Mouse (Mus musculus): Measurements from ENCODE around the gene St8sia1.
A peak's percentile ranks its signal among the peaks of the same experiment; 100 is the strongest.

The St8sia1 gene

DNA sequence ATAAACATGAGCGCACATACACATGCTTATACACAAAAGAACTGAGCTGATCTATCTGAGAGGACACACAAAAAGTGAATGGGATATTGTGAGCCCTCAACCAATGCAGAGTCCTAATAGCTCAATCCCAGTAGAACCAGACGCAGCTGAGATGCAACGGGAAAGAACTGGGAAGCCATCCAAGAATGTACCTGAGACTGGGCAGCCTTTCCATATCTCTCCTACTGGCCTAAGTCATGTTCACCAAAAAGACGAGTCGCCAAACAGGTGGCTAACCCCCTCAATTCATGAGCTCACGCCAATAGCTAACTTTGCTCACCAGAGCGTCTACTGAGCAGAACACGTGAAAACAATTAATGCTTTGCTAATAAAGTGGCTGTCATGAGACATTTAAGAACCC, 20.8 kb downstream of the St8sia1 start:
- DNase-seq = no peak

DNA sequence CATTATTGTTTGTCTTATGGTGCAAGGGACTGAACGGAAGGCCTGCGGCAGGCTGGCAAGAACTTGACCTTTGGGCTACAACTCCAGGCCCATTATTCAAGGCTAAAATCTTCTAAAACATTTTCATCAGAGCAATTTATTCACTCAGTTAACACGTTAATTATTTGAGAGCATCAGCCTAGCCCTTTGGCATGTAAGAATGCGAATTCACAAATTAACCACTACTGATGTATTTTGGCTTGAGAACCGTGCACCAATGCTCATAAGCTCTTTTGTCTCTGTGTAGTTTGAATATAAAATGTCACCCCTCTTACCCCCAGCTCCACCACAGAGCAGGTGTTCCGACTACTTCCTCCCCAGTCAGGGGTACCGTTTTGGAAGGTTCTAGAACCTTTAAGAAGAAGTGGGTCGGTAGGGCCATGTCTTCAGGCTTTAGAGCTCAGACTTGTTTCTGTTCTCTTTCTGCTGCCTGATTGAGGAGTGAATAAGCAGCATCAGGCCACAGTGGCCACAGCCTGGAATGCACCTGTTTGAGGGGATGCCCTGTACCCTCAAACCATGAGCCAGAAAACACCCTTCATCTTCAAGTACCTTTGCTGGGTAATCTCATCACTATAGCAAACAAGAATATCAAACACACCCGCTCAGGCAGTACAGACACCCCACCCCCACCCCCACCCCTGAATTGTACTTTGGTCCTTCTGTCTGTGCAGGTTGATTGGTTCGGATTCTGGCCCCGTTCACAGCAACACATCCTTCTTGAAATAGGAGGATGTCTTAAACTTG, 22.5 kb downstream of the St8sia1 start:
- no peak for DNase-seq

DNA sequence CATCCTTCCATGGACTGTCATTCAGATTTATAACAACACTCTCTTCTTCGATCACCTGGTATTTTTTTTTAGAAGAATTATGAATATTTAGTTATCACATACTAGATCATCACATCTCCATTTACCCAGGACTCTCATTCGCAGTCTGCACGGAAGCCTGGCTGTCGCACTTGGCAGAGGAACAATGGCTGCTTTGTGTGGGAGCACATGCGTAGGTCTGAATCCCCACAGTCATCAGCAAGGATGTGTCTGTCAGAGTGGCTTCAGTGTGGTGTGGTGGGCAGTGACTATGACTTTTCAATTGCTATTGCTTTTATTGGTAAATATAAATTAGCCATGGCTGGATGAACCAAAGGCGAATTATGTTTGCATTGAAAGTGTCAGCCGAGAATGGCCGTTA, 23.2 kb downstream of the St8sia1 start:
- peak; percentile 26 for DNase-seq

DNA sequence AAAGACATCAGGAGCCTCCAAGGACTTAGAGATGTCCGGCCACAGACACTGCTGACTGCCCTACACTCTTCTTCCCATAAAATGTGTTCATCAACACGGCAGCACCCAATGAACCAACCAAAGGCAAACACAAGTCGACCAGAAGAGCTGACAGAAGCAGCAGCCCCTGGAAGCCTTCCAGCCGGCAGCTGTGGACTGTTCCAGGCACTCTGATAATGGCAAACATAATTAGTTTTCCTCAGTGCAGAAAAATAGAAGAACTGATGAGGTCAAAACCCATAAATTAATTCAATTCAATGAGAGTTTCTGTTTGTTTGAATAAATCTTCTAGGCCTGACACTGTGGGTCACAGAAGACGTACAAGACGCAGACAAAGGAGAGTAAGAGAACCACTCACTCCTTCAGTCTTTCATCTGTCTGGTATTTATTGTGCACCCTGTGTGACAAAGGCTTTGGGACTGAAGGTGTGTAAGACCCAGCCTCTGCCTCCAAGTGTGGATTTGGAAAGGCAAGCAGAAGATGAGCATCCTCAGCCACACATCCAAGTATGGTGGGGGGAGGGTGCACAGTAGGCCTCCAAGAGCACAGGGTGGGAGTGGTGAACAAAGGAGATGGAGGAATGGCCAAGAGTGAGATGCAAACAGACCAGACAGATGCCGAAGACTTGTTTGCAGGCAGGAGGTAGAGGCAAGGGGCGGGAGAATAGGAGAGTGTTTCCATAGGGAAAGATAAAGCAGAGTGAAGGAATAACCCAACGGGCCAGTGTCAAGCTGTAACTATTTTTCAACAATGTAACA, 25.5 kb downstream of the St8sia1 start:
- no peak for DNase-seq

DNA sequence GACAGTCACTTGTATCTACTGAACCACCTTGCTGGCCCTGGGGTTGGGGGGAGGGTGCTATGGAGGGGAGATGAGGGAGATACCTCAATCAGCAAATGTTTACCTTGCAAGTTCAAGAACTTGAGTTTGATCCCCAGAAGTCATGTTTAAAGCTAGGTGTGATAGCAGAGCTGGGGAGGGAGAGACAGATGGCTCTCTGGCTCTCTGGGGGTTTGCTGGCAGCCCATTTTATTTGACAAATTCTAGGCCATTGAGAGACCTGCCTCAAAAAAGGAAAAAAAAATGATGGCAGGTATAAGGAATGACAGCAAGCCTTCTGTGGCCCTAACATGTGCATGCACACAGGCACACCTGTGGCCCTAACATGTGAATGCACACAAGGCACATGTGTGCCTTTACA, 26.2 kb downstream of the St8sia1 start:
- DNase-seq = no peak

DNA sequence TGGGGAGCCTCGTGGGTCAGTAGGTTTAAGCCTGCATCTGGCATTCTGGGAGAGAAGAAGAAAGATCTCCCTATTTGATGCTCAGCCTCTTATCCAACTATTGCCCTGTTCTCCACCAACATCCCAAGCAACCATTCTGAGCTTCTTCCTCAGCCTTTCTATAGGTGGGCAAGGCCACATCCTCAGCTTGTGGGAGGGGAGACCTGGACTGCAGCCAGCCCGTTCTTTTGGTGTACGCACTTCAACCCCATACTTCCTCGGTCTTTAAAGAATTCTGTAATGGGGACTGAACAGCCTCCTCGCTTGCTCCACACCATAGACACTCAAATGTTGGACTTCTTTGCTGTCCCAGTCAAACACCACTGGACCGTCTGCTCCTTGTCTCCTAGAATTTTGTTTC, 31.7 kb downstream of the St8sia1 start:
- DNase-seq = no peak

DNA sequence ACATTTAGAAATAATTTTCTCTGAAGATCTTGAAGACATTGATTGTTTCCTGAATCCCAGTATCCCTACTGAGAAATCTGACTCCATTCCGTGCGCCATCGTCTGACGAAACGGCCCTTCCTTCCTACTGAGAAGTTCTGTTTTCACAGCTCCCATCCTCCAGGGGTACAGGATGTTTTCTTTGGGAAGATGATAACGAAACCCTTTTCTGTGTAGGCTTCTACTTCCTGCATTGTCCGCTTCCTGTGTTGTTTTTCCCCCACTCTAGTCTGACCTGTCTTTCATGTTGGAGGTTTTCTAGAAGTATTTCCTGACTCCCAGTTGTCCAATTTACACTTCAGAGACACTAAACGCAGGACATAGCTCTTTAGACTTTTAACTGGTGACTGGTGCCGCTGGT, 32.1 kb downstream of the St8sia1 start:
- no peak for DNase-seq

DNA sequence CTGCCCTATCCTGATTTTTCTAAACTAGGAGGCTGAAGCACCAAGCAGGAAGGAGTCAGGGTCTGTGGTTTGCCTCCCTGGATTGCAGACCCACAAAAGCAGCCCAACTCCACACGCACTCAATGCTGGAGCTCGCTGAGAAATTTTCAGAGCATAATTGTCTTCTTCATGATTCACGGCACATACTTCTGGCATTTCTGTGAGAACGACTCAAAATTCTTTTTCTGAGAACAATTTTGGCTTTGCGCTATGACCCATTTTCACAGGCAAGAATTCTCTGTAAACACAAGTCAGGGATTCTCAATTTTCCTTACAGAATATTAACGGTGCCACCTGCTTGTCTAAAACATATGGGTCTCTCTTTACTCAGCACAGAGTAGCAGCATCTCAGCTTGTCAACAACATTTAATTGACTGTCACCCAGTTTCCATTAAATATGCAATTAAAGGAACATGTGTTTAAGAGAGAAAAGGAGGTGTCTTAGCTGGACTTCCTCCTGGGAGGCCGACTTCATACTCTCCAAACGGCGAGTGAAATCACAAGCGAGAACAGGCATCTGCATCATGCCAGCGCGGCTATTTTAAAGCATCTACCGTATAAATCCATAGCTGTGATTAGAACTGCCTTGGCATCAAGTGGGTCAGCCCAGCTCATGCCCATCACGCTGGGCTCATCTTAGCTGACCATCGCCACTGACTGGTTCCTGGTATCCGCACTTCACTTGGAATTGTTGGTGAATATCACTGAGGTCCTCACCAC, 35.5 kb downstream of the St8sia1 start:
- no peak for DNase-seq

DNA sequence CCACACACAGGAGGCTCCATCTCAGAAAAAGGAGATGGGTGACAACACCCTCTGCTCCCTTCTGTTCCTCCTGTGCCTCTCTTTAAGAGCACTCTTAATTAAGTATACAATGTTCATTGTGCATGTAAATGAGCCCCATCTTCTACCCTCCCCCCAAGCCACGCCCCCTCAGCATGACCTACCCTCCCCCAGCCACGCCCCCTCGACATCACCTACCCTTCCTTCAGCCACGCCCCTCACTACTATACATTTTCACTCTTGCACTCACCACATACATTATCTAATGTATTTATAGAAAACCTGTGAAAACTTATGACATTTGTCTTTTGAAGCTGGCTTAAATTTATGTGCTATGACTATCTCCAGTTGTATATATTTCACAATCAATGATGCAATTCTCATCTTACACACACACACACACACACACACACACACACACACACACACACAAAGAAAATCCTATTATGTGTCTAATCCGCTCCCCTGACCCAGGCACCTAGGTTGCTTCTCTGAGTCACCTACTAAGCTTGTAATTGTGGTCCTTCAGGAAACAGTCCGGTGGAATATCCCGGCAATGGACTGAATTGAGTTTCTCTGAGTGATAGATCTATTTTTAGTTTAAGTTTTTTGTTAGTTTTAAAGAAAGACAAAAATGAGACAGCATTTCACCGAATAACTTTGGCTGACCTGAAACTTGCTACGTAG, 37.2 kb downstream of the St8sia1 start:
- DNase-seq = no peak

DNA sequence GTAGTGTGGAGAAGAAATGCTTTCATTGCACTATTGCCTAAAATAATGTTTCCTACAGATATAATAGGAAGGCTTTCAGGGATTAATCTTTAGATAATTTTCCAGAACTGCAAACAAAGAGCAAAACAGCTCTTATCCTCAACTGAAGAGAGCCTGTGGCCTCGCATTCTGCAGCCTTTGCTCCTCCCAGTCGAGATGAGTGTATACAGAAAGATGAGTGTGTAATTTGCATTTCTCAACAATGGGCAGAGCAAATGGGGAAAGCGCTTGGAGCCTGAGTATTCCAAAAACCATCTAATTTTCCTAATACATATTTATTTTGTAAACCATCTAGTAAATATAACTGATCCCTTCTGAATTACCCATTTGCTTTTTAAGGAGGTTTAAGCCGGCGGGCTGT, 38.3 kb downstream of the St8sia1 start:
- DNase-seq = no peak

DNA sequence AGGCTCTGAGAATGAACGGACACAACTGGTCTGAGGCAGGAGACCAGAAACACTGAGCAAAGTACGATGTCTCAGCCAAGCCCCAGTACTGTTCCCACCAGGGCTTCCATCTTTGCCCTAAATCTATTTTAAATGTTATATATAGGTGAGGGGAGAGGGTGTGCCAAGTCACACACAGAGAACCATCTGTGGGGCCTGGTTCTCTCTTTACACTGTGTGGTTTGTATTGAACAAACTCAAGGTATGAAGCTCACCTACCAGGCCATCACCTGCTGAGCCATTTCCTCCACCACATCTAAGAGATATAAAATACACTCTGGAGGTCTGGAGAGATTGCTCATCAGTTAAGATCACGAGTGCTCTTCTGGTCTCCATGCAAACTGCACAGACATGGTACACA, 38.9 kb downstream of the St8sia1 start:
- no peak for DNase-seq

DNA sequence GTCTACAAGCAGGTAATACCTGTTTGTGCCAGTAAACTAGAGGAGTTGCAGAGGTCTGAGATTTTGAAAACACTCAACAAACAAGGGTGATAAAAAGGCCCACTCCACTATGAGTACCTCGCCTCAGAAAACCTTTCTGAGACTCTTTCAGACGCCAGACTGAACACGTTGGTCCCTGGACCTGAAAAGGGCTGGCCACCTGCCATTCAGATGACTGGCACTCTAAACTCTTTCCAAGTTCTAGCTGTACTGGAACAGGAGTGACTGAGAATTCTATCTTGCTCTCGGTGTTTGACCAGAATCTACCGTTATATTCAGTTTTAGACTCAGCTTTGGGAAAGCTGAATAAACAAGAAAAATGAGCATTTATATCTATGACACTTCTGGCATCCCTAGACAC, 43.4 kb downstream of the St8sia1 start:
- DNase-seq = no peak

DNA sequence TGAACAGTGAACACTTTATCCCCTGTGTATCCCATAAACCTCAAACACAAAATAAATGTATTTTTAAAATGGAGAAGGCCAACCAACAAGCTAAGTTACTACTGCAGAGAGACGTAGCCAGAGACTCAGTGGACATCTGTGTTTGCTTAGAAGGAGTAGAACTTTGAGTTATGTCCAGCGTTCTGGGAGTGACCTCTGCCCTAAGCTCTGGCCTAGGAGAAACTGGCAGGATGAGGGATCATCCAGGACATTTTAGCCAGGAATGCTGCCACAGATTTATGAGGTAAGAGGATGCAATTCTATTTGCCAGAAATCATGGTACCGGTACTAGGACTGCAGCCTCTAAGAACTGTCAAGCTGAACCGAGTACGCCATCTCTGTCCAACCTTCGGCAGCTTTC, 45.6 kb downstream of the St8sia1 start:
- DNase-seq = no peak

DNA sequence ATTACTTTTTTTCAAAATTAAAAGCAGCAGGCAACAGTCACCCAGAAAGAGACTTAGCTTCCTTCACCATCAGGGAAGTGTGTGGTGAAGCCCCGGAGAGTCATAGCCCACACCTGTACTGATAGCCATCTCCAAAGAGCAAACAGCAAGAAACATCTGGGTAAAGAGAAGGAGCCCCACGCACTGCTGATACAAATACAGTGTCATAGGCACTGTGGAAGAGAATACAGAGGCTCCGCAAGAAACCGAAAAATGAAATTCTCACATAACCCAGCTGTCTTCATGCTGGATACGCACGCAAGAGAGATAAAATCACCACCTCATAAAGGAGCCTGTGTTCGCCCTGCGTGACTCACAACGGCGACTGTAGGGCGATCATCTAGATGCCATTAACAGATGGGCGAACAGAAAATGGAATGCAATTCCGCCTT, 46.8 kb downstream of the St8sia1 start:
- no peak for DNase-seq

DNA sequence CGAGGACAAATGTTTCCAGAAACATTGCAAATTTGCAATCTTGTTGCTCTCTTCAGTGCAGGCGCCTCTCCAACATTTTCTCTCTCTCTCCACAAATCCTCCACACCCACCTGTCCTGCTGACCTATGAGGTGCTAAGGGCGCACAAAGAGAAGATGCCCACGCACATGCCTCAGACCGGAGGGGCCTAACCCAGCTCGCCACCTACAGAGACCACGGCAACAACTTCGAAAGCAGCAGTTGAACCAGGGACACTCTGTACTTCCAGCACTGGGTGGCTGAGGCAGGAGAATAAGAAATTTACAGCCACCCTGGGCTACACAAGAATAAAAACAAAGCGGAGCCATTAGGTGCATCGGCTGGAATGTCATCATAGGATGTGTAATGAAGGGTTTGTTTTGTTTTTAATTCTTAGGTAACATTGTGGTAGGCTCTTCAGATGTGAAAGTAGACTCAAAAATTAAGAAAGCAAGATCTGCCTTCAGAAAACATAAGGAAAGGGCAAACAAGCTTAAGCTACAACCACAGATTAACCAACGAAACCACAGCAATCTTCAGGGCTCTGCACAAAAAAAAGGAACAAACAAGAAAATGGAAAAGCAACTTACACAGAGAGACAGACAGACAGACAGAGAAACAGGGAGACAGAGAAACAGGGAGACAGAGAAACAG, 47.8 kb downstream of the St8sia1 start:
- DNase-seq = no peak

DNA sequence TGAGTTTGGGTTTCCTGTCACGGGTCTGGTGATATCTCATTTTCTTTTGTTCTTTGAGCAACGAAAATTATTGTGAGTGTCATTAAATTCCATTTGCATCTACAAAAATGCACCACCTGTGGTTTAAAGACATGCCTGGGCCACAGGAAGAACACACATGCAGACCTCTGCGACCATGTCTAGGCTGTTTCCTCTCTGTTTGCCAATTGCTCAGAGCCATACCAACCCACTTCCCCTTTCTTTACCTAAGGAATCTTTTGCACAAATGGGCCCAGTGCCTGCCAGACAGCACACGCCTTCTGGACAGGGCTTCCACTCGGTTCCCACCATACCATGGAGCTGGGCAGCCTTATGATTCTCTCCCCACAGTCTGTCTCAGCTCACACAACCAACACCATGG, 48.8 kb downstream of the St8sia1 start:
- DNase-seq = no peak

DNA sequence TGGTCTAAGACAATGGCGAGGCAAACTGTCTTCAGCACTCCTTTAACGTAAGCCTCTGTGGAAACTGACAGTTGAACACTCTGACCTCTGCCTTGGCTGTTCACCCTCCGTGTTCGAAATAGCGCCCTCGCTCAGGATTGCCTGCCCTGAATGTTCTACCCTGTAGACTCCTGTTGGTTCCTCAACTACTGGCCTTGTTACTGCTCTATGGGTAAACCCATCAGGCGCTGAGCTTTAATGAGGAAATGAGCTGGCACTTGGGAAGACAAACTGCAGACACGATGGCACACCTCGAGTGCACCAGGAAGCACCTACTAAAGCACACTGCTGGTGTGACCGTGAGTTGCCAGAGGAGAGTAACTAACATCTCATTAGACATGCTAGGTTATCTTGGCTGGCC, 49.6 kb downstream of the St8sia1 start:
- DNase-seq = no peak

DNA sequence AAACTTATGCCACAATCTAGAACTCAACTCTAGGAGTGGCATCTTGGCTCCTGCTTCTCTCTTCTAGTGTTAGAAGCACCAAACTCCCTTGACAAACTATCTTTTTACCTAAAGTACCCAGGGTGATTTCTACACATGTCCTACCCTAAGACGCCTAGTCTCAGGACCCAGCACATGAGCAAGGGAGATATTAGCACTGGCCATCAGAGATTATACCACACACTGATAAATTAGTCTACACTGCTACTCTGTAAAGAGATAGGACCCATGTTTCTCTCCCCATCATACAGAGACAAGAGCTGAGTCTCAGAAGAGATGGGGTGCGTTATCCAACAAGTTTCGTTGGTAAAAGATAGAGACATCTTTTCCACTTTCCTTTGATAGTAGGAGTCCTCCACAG, 53.0 kb downstream of the St8sia1 start:
- DNase-seq = no peak

DNA sequence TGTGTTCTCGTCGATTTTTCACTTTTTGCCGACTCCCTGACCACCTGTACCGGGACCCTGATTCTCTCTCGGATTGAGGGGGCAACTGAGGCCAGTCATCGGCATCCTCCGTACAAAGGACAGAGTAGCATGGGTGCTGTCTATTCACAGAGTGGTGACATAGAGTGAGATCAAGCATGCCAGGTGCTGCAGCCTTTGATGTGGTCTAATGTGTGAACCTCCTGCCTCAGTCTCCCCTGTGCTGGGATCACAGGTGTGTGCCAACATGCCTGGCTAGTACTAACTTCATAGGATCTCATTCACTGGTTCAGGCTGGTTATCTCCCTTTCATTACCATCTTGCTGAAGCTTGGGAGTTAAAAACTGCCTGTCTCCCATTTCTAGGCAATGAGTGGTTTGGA, 53.5 kb downstream of the St8sia1 start:
- no peak for DNase-seq

DNA sequence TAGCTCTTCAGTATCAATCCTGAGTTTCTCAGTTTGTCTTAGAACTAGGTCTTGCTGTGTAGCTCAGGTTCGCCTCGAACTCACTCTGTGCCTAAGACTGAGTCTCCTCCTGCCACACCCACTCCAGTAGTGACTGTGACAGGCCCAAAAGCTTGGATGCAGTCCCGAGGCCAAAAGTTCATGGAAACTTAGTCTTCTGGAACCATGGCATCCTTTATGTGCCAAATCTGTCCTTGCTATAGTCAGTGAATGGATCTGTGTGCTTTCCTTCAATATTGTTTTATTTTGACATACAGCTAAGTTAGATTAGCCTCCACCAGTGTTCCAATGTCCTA, 54.5 kb downstream of the St8sia1 start:
- DNase-seq = no peak

DNA sequence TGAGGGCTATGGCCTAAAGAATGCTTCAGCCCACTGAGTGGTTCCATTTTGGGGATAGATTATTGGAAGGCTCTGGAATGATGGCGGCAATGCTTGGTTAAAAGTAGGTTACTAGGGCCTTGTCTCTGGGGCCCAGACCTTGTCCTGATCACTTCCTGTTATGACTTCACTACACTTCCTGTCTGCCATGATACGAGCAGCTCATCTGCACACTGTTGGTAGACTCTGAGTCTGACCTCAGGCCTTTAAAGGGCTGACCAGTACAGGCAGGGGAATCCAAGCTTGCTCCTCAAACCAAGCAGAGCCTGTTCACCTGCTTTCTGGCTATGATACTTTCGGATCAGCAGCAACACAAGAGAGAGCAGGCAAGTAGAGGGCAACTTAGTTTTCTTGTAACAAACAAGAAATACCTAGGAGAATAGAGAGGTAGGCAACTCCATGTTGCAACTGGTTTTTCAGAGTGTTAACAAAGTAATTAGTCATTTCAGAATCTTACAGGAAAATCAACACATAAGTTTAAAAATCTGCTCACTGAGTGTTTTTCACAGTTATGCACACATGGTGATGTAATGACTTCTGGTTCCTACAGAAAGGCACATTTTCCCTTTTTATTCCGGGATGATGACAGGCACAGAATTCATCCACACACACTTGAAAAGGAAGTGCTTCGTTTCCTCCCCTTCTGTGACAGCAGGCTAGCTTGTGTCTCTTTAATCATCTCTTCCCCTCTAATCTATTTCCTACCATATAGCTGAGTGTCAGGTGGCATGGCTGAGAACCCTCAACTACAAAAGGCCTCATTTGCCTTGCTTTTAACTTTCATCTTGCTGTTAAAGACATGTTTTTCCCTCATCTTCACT, 55.1 kb downstream of the St8sia1 start:
- no peak for DNase-seq

DNA sequence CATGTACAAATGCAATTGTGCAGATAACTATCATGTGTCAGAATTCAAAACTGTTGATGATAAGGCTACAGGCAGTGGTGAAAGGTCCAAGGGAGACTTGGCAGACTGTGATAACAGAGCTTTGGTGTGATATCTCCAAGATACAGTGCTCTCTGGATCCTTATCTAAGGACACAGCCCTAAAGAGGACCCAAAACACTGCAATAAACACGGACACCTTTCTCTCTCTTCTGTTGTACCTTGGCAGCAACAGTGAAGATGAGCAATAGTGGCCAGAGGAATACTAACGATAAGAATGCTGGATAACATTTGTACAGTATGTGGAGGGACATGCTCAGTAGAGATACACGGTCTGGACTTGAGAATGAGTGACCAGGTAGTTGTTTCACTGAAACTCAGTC, 55.8 kb downstream of the St8sia1 start:
- DNase-seq = no peak

All from right cerebral cortex, postnatal 14 days (tissue).